Mouse (Mus musculus): ENCODE results near the gene Sdr42e1. TPM values are rescaled to one million over a fixed set of nuclear protein-coding genes. Genes with fewer than 3 reads are reported as not detected.

Gene Sdr42e1
- total RNA-seq, 1 experiment from 2014 or later, result 7.6 TPM

GRCm38 (mm10) chr8:117675171-117675570 lies 1.7 kb upstream of the Sdr42e1 start:
- ATAC-seq (replicated peaks in 1 of 2; ENCODE audit: insufficient read depth in 1 of 2, low FRiP score in 2 of 2, low TSS enrichment in 1 of 2, low read depth in 1 of 2, poor library complexity in 2 of 2, severe bottlenecking in 2 of 2), result no peak

DNA sequence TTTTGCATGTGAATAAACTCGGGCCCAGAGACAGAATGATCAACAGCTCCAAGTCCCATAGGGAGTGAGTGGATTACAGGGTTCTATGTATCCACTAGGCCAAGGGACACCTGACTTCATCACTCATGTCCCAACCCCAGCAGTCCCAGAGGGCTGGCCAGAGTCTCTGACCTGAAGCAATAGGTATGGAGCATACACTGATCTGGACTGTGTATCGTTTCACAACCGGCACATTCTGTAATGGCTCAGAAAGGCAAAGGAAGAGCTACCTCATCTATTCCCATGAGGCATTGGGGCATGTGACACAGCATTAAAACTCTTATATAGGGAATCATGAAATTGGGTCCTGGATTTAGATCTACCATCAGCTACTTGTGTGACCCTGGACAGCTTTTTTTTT lies 931 bp downstream of the Sdr42e1 start:
- ATAC-seq (replicated peaks in 1 of 2; ENCODE audit: insufficient read depth in 1 of 2, low FRiP score in 2 of 2, low TSS enrichment in 1 of 2, low read depth in 1 of 2, poor library complexity in 2 of 2, severe bottlenecking in 2 of 2), result no peak

DNA sequence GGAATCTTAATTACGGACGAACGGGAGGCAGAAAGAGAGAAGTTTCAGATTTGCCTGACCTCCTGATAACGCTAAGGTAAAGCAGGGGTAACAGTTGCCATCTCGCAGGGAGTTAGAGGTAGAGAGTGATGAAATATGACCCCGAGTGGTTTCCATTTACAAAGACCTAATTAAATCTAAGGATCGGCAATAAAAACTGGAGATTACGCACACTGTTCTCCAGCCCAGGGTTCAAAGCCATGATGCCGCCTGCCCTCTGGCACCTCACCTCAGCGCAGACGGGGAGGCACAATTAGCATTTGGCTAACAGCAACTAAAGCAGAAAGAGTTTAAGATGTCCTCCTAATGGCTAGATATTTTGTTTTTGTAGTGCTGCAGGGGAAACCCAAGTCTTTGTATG lies 3.0 kb downstream of the Sdr42e1 start:
- no peak for ATAC-seq (replicated peaks in 1 of 2; ENCODE audit: insufficient read depth in 1 of 2, low FRiP score in 2 of 2, low TSS enrichment in 1 of 2, low read depth in 1 of 2, poor library complexity in 2 of 2, severe bottlenecking in 2 of 2)

DNA sequence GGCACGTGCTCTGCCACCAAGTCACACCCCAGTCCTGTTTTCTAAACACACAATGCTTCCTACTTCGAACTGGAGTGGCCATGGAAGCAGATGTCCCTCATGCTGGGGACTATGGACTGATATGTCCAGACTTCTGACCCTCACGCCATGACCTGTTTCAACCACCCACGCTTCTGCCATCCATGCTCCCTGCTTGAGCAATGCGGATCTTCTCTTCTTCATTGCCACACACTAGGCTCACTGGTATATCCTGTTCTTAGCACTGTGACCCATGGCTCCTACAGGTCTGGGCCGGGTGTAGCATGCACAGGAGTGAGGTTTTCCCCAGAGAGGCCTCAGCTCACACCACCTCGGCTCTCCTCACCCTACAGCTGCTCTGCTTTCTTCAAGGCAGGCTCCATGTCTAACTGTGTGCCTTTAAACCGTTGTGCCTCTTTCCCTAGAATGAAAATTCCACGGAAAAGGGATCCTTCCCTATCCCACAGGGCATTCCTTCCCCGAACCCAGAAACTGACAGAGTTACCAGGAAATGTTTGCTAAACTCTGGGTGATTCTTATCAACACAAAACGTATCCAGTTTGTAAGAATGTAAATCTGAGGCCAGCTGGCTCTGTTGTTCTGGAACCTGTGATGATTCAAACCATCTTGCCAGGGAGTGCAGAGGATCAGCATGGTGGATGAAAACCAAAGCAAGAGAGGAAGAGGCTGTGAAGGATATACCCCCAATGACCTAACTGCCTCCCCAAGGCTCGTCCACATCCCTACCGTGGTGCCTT lies 6.0 kb downstream of the Sdr42e1 start:
- no peak for ATAC-seq (replicated peaks in 1 of 2; ENCODE audit: insufficient read depth in 1 of 2, low FRiP score in 2 of 2, low TSS enrichment in 1 of 2, low read depth in 1 of 2, poor library complexity in 2 of 2, severe bottlenecking in 2 of 2)

DNA sequence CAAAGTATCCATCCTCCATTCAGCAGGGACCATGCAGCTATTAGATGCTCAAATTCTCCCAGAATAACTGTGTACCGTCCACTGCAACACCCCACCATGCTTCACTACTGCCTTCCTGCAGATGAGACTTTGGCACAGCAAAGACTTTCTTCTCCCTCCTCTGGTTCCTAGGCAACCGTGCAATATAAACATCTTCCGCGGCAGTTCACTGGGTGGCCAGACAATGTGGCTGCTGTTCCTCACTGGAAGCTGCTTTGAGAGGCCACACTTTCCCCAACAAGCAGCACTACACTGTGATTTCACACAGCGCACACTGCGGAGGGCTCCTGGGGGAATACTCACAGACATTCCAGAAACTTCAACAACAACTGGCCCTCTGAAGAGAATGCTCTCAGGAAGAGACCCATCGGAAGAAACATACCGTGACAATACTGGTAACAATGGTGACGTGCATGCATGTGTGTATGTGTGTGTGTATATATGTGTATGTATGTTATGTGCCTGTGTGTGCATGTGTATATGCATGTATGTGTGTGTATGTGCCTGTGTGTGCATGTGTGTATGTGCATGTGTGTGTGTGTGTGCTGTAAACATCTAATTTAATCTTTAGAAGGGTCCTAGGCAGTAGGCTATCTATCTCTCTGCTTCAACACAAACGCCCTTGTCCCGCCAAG lies 13.0 kb downstream of the Sdr42e1 start:
- ATAC-seq (replicated peaks in 1 of 2; ENCODE audit: insufficient read depth in 1 of 2, low FRiP score in 2 of 2, low TSS enrichment in 1 of 2, low read depth in 1 of 2, poor library complexity in 2 of 2, severe bottlenecking in 2 of 2), result no peak

DNA sequence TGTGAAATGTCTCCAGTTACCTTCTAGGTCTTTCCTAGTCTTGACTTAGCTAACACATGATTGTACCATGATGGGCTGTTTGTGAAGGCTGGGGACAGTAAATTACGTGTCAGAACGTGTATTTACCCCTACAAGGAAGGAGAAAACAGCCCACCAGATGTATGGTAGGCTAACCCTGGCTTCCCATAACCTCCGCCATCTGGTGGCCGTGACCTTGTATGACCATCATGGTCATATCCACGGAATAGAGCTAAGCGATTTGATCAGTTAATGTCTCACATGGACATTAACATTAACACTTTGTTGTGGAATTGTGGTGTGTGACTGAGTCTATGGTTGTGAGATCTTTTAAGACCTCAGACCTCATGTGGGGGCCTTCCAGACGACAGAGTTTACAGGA lies 14.5 kb downstream of the Sdr42e1 start:
- no peak for ATAC-seq (replicated peaks in 1 of 2; ENCODE audit: insufficient read depth in 1 of 2, low FRiP score in 2 of 2, low TSS enrichment in 1 of 2, low read depth in 1 of 2, poor library complexity in 2 of 2, severe bottlenecking in 2 of 2)

- ATAC-seq (replicated peaks in 1 of 2; ENCODE audit: insufficient read depth in 1 of 2, low FRiP score in 2 of 2, low TSS enrichment in 1 of 2, low read depth in 1 of 2, poor library complexity in 2 of 2, severe bottlenecking in 2 of 2), result no peak
These were observed 21.2 kb downstream of the Sdr42e1 start for GRCm38 (mm10) chr8:117652318-117652717.

GRCm38 (mm10) chr8:117646440-117646839 lies 27.0 kb downstream of the Sdr42e1 start:
- no peak for ATAC-seq (replicated peaks in 1 of 2; ENCODE audit: insufficient read depth in 1 of 2, low FRiP score in 2 of 2, low TSS enrichment in 1 of 2, low read depth in 1 of 2, poor library complexity in 2 of 2, severe bottlenecking in 2 of 2)

- peak; percentile 42 to 80; a peak in 2 of 4 replicates for ATAC-seq (replicated peaks in 1 of 2; ENCODE audit: insufficient read depth in 1 of 2, low FRiP score in 2 of 2, low TSS enrichment in 1 of 2, low read depth in 1 of 2, poor library complexity in 2 of 2, severe bottlenecking in 2 of 2)
These were observed 27.5 kb downstream of the Sdr42e1 start for GRCm38 (mm10) chr8:117646020-117646419.

DNA sequence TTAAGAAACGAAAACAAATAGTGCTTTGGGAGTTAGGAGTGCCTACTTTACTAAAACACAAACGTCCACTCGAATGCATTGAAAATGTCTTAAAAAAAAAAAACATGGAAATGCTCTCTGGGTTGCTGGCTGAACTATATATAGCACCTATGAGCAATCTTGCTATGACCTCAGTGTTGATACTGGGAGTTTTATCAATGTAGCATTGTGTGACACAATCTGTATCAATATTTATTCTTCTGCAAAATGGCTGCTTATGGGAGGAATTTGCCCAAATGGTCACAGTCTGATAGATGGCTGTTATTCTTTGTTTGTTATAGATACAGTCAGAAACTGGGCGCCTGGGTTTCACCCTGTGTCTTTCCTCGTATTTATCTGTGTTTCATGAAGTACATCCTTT lies 28.0 kb downstream of the Sdr42e1 start:
- ATAC-seq (replicated peaks in 1 of 2; ENCODE audit: insufficient read depth in 1 of 2, low FRiP score in 2 of 2, low TSS enrichment in 1 of 2, low read depth in 1 of 2, poor library complexity in 2 of 2, severe bottlenecking in 2 of 2), result no peak

GRCm38 (mm10) chr8:117639631-117640030 lies 33.9 kb downstream of the Sdr42e1 start:
- 0 out of 4 replicates have a peak, but pooled peaks of 1 of the 2 experiments have one; percentile 32 for ATAC-seq (replicated peaks in 1 of 2; ENCODE audit: insufficient read depth in 1 of 2, low FRiP score in 2 of 2, low TSS enrichment in 1 of 2, low read depth in 1 of 2, poor library complexity in 2 of 2, severe bottlenecking in 2 of 2)

GRCm38 (mm10) chr8:117637462-117637861 lies 36.0 kb downstream of the Sdr42e1 start:
- ATAC-seq (replicated peaks in 1 of 2; ENCODE audit: insufficient read depth in 1 of 2, low FRiP score in 2 of 2, low TSS enrichment in 1 of 2, low read depth in 1 of 2, poor library complexity in 2 of 2, severe bottlenecking in 2 of 2), result no peak

GRCm38 (mm10) chr8:117634406-117634805 lies 39.1 kb downstream of the Sdr42e1 start:
- ATAC-seq (replicated peaks in 1 of 2; ENCODE audit: insufficient read depth in 1 of 2, low FRiP score in 2 of 2, low TSS enrichment in 1 of 2, low read depth in 1 of 2, poor library complexity in 2 of 2, severe bottlenecking in 2 of 2), result no peak

DNA sequence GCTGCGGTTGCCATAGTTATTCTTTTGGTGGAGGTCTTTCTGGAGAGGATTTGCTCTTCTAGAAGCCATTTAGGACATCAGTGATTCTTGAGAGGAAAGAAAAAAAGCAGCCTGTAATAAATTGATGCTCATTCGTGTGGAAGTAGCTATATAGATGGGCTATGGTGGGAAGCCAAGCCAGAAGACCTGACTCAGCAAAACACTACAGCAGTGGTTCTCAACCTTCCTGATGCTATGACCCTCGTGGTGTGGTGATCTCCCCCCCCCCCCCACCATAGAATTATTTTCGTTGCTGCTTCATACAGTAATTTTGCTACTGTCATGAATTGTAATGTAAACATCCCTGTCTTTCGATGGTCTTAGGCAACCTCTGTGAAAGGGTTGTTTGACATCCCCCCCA lies 41.0 kb downstream of the Sdr42e1 start:
- no peak for ATAC-seq (replicated peaks in 1 of 2; ENCODE audit: insufficient read depth in 1 of 2, low FRiP score in 2 of 2, low TSS enrichment in 1 of 2, low read depth in 1 of 2, poor library complexity in 2 of 2, severe bottlenecking in 2 of 2)

DNA sequence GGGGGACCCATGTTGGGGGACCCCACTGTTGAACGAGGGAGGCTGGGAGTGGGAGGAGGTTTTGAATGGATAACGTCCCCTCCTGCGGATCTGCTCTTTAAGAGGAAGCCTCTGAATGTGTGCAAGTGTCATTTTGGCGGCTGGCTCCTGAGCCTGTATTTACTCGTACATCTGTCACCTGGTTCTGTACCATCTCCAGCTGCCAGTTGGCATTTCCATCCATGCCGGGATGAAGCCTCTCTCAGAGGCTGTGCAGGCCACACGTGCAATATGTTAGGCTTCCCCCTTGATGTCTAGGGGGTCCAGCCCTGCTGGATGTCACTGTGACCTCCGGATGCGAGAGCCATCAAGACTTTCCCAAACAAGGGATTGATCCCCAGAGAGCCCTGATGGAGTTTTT lies 46.4 kb downstream of the Sdr42e1 start:
- ATAC-seq (replicated peaks in 1 of 2; ENCODE audit: insufficient read depth in 1 of 2, low FRiP score in 2 of 2, low TSS enrichment in 1 of 2, low read depth in 1 of 2, poor library complexity in 2 of 2, severe bottlenecking in 2 of 2), result no peak

GRCm38 (mm10) chr8:117626040-117626838 lies 47.2 kb downstream of the Sdr42e1 start:
- peak; percentile 73 to 78 for ATAC-seq (replicated peaks in 1 of 2; ENCODE audit: insufficient read depth in 1 of 2, low FRiP score in 2 of 2, low TSS enrichment in 1 of 2, low read depth in 1 of 2, poor library complexity in 2 of 2, severe bottlenecking in 2 of 2)

- ATAC-seq (replicated peaks in 1 of 2; ENCODE audit: insufficient read depth in 1 of 2, low FRiP score in 2 of 2, low TSS enrichment in 1 of 2, low read depth in 1 of 2, poor library complexity in 2 of 2, severe bottlenecking in 2 of 2), result no peak
These were observed 60.6 kb downstream of the Sdr42e1 start for GRCm38 (mm10) chr8:117612861-117613260.
